Mouse (Mus musculus): Measurements from ENCODE around the gene Sprr2h.

- TF ChIP-seq CTCF (IDR thresholded peaks at IDR 0.05; ENCODE audit: insufficient read depth, low read length) (no peak), POLR2A (IDR thresholded peaks at IDR 0.05; ENCODE audit: borderline replicate concordance, extremely low read depth, low read depth, low read length) (no peak)
Observed at GRCm38 (mm10) chr3:92338840-92339239, 46.6 kb upstream of the Sprr2h start, which contains the start of gene Sprr2d.
